Mouse (Mus musculus) bone marrow, adult 2 months (tissue): ENCODE results near the gene B130006D01Rik.

Experiments used
- CTCF ChIP-seq: fragments of 200-500 bp; IDR thresholded peaks from 2 replicates; pipeline ENCODE4 v1.5.1; 2011; ENCODE audit warnings: low read length, control low read depth; ENCODE audit not compliant: control insufficient read depth, insufficient read depth
- POLR2A ChIP-seq: fragments of 200-500 bp; IDR thresholded peaks from 2 replicates; pipeline ENCODE4 v1.6.1; 2011; ENCODE audit warnings: low read depth, mild to moderate bottlenecking, control low read depth, low read length, borderline replicate concordance; ENCODE audit not compliant: control insufficient read depth

GRCm38 (mm10) chr11:95700778-95701739, 22.3 kb upstream of the B130006D01Rik start:
- TF ChIP-seq CTCF (no peak), POLR2A (no peak)
